Mouse (Mus musculus): ENCODE data around the gene Camk1d.

- no peak for TF ChIP-seq CTCF (IDR thresholded peaks at IDR 0.05; ENCODE audit: borderline replicate concordance, extremely low read depth, insufficient read depth, insufficient read length)
- TF ChIP-seq POLR2A (IDR thresholded peaks at IDR 0.05; ENCODE audit: borderline replicate concordance, extremely low read depth, insufficient read depth, insufficient read length, poor library complexity, severe bottlenecking) = no peak
Measured at GRCm38 (mm10) chr2:5590074-5590473, 124.2 kb downstream of the Camk1d start.
